Mouse (Mus musculus): ENCODE measurements around the gene Numb. TPM values are rescaled to one million over a fixed set of nuclear protein-coding genes. Genes with fewer than 3 reads are reported as not detected.
"Not testable (repeated sequence)": the region's sequence is repeated elsewhere in the genome, so short reads cannot be mapped to it uniquely, and the experiment has no call there.

Gene Numb
- polyA plus RNA-seq, 1 experiment from 2014 or later, result 28.9 TPM

GRCm38 (mm10) chr12:83885516-83886285, 36.0 kb downstream of the Numb start:
- H3K27me3 ChIP-seq (replicated peaks; ENCODE audit: control insufficient read depth, insufficient read depth, low read length), result no peaks in the 10 kb centered on the region
- no peaks in the 10 kb centered on the region for H3K4me1 ChIP-seq (replicated peaks; ENCODE audit: control insufficient read depth, insufficient read depth, low read length)
- no peak overlapping the region for H3K4me3 ChIP-seq (ENCODE audit: low read depth, low read length)
- H3K36me3 ChIP-seq (ENCODE audit: control insufficient read depth, insufficient read depth), result no peaks in the 10 kb centered on the region; the same call in 1 of the 2 replicates
- no peak overlapping the region for H3K9ac ChIP-seq (ENCODE audit: low read depth, low read length)
- H3K4me2 ChIP-seq (replicated peaks; ENCODE audit: low read depth), result no peak overlapping the region
- WGBS, result 87% methylated on average over 7 of the region's 7 CpGs
- no peak for ATAC-seq
- no peaks in the 10 kb centered on the region for H3K9me3 ChIP-seq (ENCODE audit: control insufficient read depth)
- no peak for TF ChIP-seq CTCF (IDR thresholded peaks at IDR 0.05; ENCODE audit: low read depth)
- H3K27ac ChIP-seq (ENCODE audit: low read depth, low read length), result no peak overlapping the region

GRCm38 (mm10) chr12:83885065-83885464, 36.7 kb downstream of the Numb start:
- not testable (repeated sequence) for H3K9me3 ChIP-seq (ENCODE audit: control insufficient read depth); H3K27me3 ChIP-seq (replicated peaks; ENCODE audit: control insufficient read depth, insufficient read depth, low read length); H3K27ac ChIP-seq (ENCODE audit: low read depth, low read length); H3K9ac ChIP-seq (ENCODE audit: low read depth, low read length); H3K4me3 ChIP-seq (ENCODE audit: low read depth, low read length); H3K4me2 ChIP-seq (replicated peaks; ENCODE audit: low read depth); H3K36me3 ChIP-seq (ENCODE audit: control insufficient read depth, insufficient read depth); ATAC-seq; H3K4me1 ChIP-seq (replicated peaks; ENCODE audit: control insufficient read depth, insufficient read depth, low read length)
- 92% methylated on average over 5 of the region's 5 CpGs for WGBS

DNA sequence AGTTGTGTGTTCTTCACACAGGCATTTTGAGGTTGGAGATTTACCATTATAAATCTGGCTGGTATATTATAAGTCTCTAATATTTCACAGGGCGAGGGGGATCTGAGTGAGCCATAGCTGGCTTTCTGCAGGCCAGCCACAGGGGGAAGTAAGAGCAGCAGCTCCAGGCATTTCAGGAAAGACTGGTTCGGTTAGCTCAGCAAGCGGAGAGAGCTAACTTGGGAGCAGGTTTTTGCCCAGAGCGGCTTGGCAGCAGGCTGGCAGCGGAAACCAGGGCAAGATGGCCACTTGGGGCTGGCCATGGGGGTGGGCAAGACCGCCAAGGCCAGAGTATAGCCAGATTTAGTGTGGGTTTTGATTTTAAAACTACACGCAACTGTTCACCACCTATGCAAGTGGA, 39.2 kb downstream of the Numb start:
- Histone ChIP-seq H3K9me3 (ENCODE audit: control insufficient read depth) (no peaks in the 10 kb centered on the region), H3K36me3 (ENCODE audit: control insufficient read depth, insufficient read depth) (no peaks in the 10 kb centered on the region; the same call in 1 of the 2 replicates), H3K4me3 (ENCODE audit: low read depth, low read length) (no peak overlapping the region), H3K4me2 (replicated peaks; ENCODE audit: low read depth) (no peak overlapping the region), H3K27me3 (replicated peaks; ENCODE audit: control insufficient read depth, insufficient read depth, low read length) (no peaks in the 10 kb centered on the region), H3K9ac (ENCODE audit: low read depth, low read length) (no peak overlapping the region), H3K27ac (ENCODE audit: low read depth, low read length) (no peak overlapping the region), H3K4me1 (replicated peaks; ENCODE audit: control insufficient read depth, insufficient read depth, low read length) (no peaks in the 10 kb centered on the region)
- no peak for TF ChIP-seq CTCF (IDR thresholded peaks at IDR 0.05; ENCODE audit: low read depth)
- WGBS, result 85% methylated on average over 7 of the region's 7 CpGs
- no peak for ATAC-seq

DNA sequence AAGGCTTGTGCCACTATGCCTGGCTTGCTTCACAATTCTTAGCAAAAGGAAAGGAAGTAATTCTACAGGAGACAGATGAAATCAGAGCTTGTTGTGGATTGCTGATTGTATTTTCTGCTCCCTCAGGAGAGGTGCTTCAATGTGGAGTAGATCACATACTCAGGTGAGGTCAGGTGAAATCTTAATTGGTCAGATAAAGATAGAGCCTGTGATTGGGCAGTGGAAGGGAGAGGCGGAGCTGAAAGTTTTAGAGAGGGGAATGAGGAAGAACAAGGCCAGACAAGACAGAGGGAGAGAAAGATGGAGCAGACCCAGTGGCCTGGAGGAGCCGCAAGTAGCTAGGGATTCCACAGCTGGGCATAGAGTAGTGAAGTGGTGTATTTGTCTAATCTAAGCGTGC, 39.6 kb downstream of the Numb start:
- Histone ChIP-seq H3K27ac (ENCODE audit: low read depth, low read length) (no peak overlapping the region), H3K4me1 (replicated peaks; ENCODE audit: control insufficient read depth, insufficient read depth, low read length) (no peaks in the 10 kb centered on the region)

DNA sequence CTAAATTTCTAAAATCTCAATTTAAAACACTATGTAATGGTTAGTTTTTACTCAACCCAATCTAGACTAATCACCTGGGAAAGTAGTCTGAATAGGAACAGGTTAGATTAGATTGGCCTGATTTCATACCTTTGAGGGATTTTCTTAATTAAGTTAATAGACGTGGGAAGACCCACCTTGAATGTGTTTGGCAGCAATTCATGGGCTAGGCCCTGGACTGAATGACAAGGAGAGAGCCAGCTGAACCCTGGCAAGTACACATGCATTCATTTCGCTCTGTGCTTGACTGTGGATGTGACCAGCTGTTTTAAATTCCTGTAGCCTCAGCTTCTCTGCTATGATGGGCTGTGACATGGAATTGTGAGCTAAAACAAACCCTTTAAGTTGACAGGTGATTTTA, 40.8 kb downstream of the Numb start:
- Histone ChIP-seq H3K4me2 (replicated peaks; ENCODE audit: low read depth) (no peak overlapping the region), H3K4me1 (replicated peaks; ENCODE audit: control insufficient read depth, insufficient read depth, low read length) (no peaks in the 10 kb centered on the region), H3K4me3 (ENCODE audit: low read depth, low read length) (no peak overlapping the region), H3K36me3 (ENCODE audit: control insufficient read depth, insufficient read depth) (0 out of 2 replicates have a peak, but pooled peaks cover 5% of the 10 kb centered on the region), H3K9ac (ENCODE audit: low read depth, low read length) (no peak overlapping the region), H3K9me3 (ENCODE audit: control insufficient read depth) (no peaks in the 10 kb centered on the region), H3K27ac (ENCODE audit: low read depth, low read length) (no peak overlapping the region), H3K27me3 (replicated peaks; ENCODE audit: control insufficient read depth, insufficient read depth, low read length) (no peaks in the 10 kb centered on the region)
- no peak for ATAC-seq
- WGBS, result 76% methylated on average over 2 of the region's 2 CpGs
- TF ChIP-seq CTCF (IDR thresholded peaks at IDR 0.05; ENCODE audit: low read depth), result no peak

More for the DNA sequence above, 39.6 kb downstream of the Numb start:
- WGBS, result 90% methylated on average over 3 of the region's 3 CpGs
- H3K27me3 ChIP-seq (replicated peaks; ENCODE audit: control insufficient read depth, insufficient read depth, low read length), result no peaks in the 10 kb centered on the region
- no peak for TF ChIP-seq CTCF (IDR thresholded peaks at IDR 0.05; ENCODE audit: low read depth)
- no peak overlapping the region for H3K4me2 ChIP-seq (replicated peaks; ENCODE audit: low read depth)
- H3K9me3 ChIP-seq (ENCODE audit: control insufficient read depth), result no peaks in the 10 kb centered on the region
- no peak overlapping the region for H3K9ac ChIP-seq (ENCODE audit: low read depth, low read length)
- ATAC-seq, result no peak
- H3K36me3 ChIP-seq (ENCODE audit: control insufficient read depth, insufficient read depth), result no peaks in the 10 kb centered on the region; the same call in 1 of the 2 replicates
- H3K4me3 ChIP-seq (ENCODE audit: low read depth, low read length), result no peak overlapping the region

DNA sequence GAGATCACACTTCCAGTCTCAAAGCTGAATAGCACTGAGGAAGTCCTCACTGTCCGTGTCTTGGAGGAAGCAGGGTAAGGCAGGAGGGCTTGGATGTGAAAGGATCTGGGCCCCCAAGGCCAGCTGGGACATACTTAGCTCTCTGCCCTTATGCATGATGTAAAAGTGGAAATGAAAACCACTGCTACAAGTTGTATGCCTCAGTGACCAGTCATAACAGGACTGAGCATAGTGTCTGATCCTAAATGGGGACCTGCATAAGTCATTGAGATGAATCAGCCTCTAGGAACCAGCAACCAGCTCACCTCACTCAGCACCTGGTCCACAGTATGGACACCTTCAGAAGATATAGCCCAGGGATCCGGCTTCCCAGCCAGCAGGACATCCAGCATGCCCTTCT, 46.6 kb downstream of the Numb start:
- no peak overlapping the region for H3K4me2 ChIP-seq (replicated peaks; ENCODE audit: low read depth)
- no peak for ATAC-seq
- no peak overlapping the region for H3K9ac ChIP-seq (ENCODE audit: low read depth, low read length)
- H3K4me1 ChIP-seq (replicated peaks; ENCODE audit: control insufficient read depth, insufficient read depth, low read length), result no peaks in the 10 kb centered on the region
- H3K4me3 ChIP-seq (ENCODE audit: low read depth, low read length), result no peak overlapping the region
- H3K9me3 ChIP-seq (ENCODE audit: control insufficient read depth), result no peaks in the 10 kb centered on the region
- H3K27me3 ChIP-seq (replicated peaks; ENCODE audit: control insufficient read depth, insufficient read depth, low read length), result no peaks in the 10 kb centered on the region
- 86% methylated on average over 2 of the region's 2 CpGs for WGBS
- H3K27ac ChIP-seq (ENCODE audit: low read depth, low read length), result no peak overlapping the region
- TF ChIP-seq CTCF (IDR thresholded peaks at IDR 0.05; ENCODE audit: low read depth), result no peak
- H3K36me3 ChIP-seq (ENCODE audit: control insufficient read depth, insufficient read depth), result peaks cover 18% of the 10 kb centered on the region

Measured in intestine, postnatal 0 days (tissue).